Mouse (Mus musculus): ENCODE results near the gene Cdk2ap1.
"Not testable (repeated sequence)": the region's sequence is repeated elsewhere in the genome, so short reads cannot be mapped to it uniquely, and the experiment has no call there.

DNA sequence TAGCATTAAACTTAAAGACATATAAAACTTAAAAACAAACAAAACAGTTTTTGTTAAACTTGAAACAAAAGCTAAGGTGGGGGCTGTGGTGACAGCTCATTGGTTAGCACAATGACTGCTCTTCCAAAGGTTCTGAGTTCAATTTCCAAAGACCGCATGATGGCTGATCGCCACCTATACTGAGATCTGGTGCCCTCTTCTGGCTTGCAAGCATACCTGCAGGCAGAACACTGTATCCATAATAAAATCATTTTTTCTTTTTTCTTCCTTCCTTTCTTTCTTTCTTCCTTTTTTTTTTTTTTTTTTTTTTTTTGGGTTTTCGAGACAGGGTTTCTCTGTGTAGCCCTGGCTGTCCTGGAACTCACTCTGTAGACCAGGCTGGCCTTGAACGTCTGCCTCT lies 63.6 kb downstream of the Cdk2ap1 start:
- not testable (repeated sequence) for TF ChIP-seq GATA1 (IDR thresholded peaks at IDR 0.05; ENCODE audit: borderline replicate concordance, low read length); FLI1 (IDR thresholded peaks at IDR 0.05; ENCODE audit: low read length)
